Mouse (Mus musculus): ENCODE data around the gene Cul1. TPM values are rescaled to one million over a fixed set of nuclear protein-coding genes. Genes with fewer than 3 reads are reported as not detected.

The Cul1 gene
- 169 and 178 TPM in 2 replicates for polyA plus RNA-seq (2014; fragmentation: Nextera tagmentation; extraction: Ambion mirVana)

- Histone ChIP-seq H3K4me1 (replicated peaks; ENCODE audit: control insufficient read depth, insufficient read depth, low read length) (no peaks in the 10 kb centered on the region), H3K27ac (ENCODE audit: low read depth, low read length) (peak within 1 kb of the TSS; percentile 96), H3K4me2 (replicated peaks; ENCODE audit: low read depth, low read length) (peak within 1 kb of the TSS; percentile 66), H3K4me3 (ENCODE audit: low read depth, low read length) (peak within 1 kb of the TSS; percentile 97), H3K36me3 (ENCODE audit: control insufficient read depth, insufficient read depth, low read length) (no peaks in the 10 kb centered on the region), H3K9me3 (ENCODE audit: control insufficient read depth, low read length) (no peaks in the 10 kb centered on the region), H3K9ac (ENCODE audit: low read depth, low read length) (peak within 1 kb of the TSS; percentile 99), H3K27me3 (ENCODE audit: control insufficient read depth, insufficient read depth, low read length) (no peaks in the 10 kb centered on the region)
- ATAC-seq (ENCODE audit: low FRiP score) = no peak
- 39% methylated on average over 2 of the region's 2 CpGs for WGBS
- DNase-seq (ENCODE audit: low spot score) = no peak
These were observed at the start of gene Cul1 for GRCm38 (mm10) chr6:47453098-47453497. Gene Cul1 (plus strand): TSS chr6:47453398.

- no peaks in the 10 kb centered on the region for H3K4me1 ChIP-seq (replicated peaks; ENCODE audit: control insufficient read depth, insufficient read depth, low read length)
- no peak overlapping the region for H3K27ac ChIP-seq (ENCODE audit: low read depth, low read length)
- 88% methylated on average over 11 of the region's 11 CpGs for WGBS
- no peak overlapping the region for H3K9ac ChIP-seq (ENCODE audit: low read depth, low read length)
- DNase-seq (ENCODE audit: low spot score) = no peak
- ATAC-seq (ENCODE audit: low FRiP score) = no peak
- no peaks in the 10 kb centered on the region for H3K9me3 ChIP-seq (ENCODE audit: control insufficient read depth, low read length)
- H3K4me2 ChIP-seq (replicated peaks; ENCODE audit: low read depth, low read length) = no peak overlapping the region
- no peaks in the 10 kb centered on the region for H3K27me3 ChIP-seq (ENCODE audit: control insufficient read depth, insufficient read depth, low read length)
- no peak overlapping the region for H3K4me3 ChIP-seq (ENCODE audit: low read depth, low read length)
- no peaks in the 10 kb centered on the region for H3K36me3 ChIP-seq (ENCODE audit: control insufficient read depth, insufficient read depth, low read length)
These were observed 48.5 kb upstream of the Cul1 start for GRCm38 (mm10) chr6:47404419-47405382.

GRCm38 (mm10) chr6:47412886-47413606, 40.2 kb upstream of the Cul1 start:
- DNase-seq (ENCODE audit: low spot score) (no peak), ATAC-seq (ENCODE audit: low FRiP score) (no peak)
- no peak overlapping the region for H3K27ac ChIP-seq (ENCODE audit: low read depth, low read length)
- H3K4me2 ChIP-seq (replicated peaks; ENCODE audit: low read depth, low read length) = no peak overlapping the region
- 48% methylated on average over 4 of the region's 4 CpGs for WGBS
- H3K36me3 ChIP-seq (ENCODE audit: control insufficient read depth, insufficient read depth, low read length) = no peaks in the 10 kb centered on the region
- H3K9ac ChIP-seq (ENCODE audit: low read depth, low read length) = no peak overlapping the region
- no peaks in the 10 kb centered on the region for H3K4me1 ChIP-seq (replicated peaks; ENCODE audit: control insufficient read depth, insufficient read depth, low read length)
- no peaks in the 10 kb centered on the region for H3K9me3 ChIP-seq (ENCODE audit: control insufficient read depth, low read length)
- H3K27me3 ChIP-seq (ENCODE audit: control insufficient read depth, insufficient read depth, low read length) = no peaks in the 10 kb centered on the region
- H3K4me3 ChIP-seq (ENCODE audit: low read depth, low read length) = no peak overlapping the region

- Histone ChIP-seq H3K4me2 (replicated peaks; ENCODE audit: low read depth, low read length) (no peak overlapping the region), H3K36me3 (ENCODE audit: control insufficient read depth, insufficient read depth, low read length) (no peaks in the 10 kb centered on the region), H3K4me3 (ENCODE audit: low read depth, low read length) (no peak overlapping the region), H3K27ac (ENCODE audit: low read depth, low read length) (no peak overlapping the region), H3K4me1 (replicated peaks; ENCODE audit: control insufficient read depth, insufficient read depth, low read length) (no peaks in the 10 kb centered on the region), H3K9ac (ENCODE audit: low read depth, low read length) (no peak overlapping the region), H3K27me3 (ENCODE audit: control insufficient read depth, insufficient read depth, low read length) (no peaks in the 10 kb centered on the region), H3K9me3 (ENCODE audit: control insufficient read depth, low read length) (no peaks in the 10 kb centered on the region)
- ATAC-seq (ENCODE audit: low FRiP score) = no peak
- WGBS = 44% methylated on average over 2 of the region's 2 CpGs
- DNase-seq (ENCODE audit: low spot score) = no peak
These were observed 39.5 kb upstream of the Cul1 start for GRCm38 (mm10) chr6:47413656-47414055.

GRCm38 (mm10) chr6:47418691-47419090, 34.5 kb upstream of the Cul1 start:
- 73% methylated on average over 3 of the region's 3 CpGs for WGBS
- Histone ChIP-seq H3K9ac (ENCODE audit: low read depth, low read length) (no peak overlapping the region), H3K27ac (ENCODE audit: low read depth, low read length) (no peak overlapping the region), H3K36me3 (ENCODE audit: control insufficient read depth, insufficient read depth, low read length) (no peaks in the 10 kb centered on the region), H3K4me1 (replicated peaks; ENCODE audit: control insufficient read depth, insufficient read depth, low read length) (no peaks in the 10 kb centered on the region), H3K4me3 (ENCODE audit: low read depth, low read length) (no peak overlapping the region), H3K27me3 (ENCODE audit: control insufficient read depth, insufficient read depth, low read length) (no peaks in the 10 kb centered on the region), H3K9me3 (ENCODE audit: control insufficient read depth, low read length) (no peaks in the 10 kb centered on the region), H3K4me2 (replicated peaks; ENCODE audit: low read depth, low read length) (no peak overlapping the region)
- no peak for DNase-seq (ENCODE audit: low spot score)
- no peak for ATAC-seq (ENCODE audit: low FRiP score)

GRCm38 (mm10) chr6:47420156-47420555, 33.0 kb upstream of the Cul1 start:
- Histone ChIP-seq H3K27ac (ENCODE audit: low read depth, low read length) (no peak overlapping the region), H3K9me3 (ENCODE audit: control insufficient read depth, low read length) (no peaks in the 10 kb centered on the region), H3K4me1 (replicated peaks; ENCODE audit: control insufficient read depth, insufficient read depth, low read length) (no peaks in the 10 kb centered on the region), H3K27me3 (ENCODE audit: control insufficient read depth, insufficient read depth, low read length) (no peaks in the 10 kb centered on the region), H3K4me2 (replicated peaks; ENCODE audit: low read depth, low read length) (no peak overlapping the region), H3K4me3 (ENCODE audit: low read depth, low read length) (no peak overlapping the region), H3K9ac (ENCODE audit: low read depth, low read length) (no peak overlapping the region), H3K36me3 (ENCODE audit: control insufficient read depth, insufficient read depth, low read length) (no peaks in the 10 kb centered on the region)
- ATAC-seq (ENCODE audit: low FRiP score) = no peak
- DNase-seq (ENCODE audit: low spot score) = no peak

GRCm38 (mm10) chr6:47421221-47421620, 32.0 kb upstream of the Cul1 start:
- 98% methylated on average over 1 of the region's 1 CpGs for WGBS
- DNase-seq (ENCODE audit: low spot score) (no peak), ATAC-seq (ENCODE audit: low FRiP score) (no peak)
- no peak overlapping the region for H3K27ac ChIP-seq (ENCODE audit: low read depth, low read length)
- H3K27me3 ChIP-seq (ENCODE audit: control insufficient read depth, insufficient read depth, low read length) = no peaks in the 10 kb centered on the region
- H3K9ac ChIP-seq (ENCODE audit: low read depth, low read length) = no peak overlapping the region
- H3K4me3 ChIP-seq (ENCODE audit: low read depth, low read length) = no peak overlapping the region
- no peak overlapping the region for H3K4me2 ChIP-seq (replicated peaks; ENCODE audit: low read depth, low read length)
- H3K9me3 ChIP-seq (ENCODE audit: control insufficient read depth, low read length) = no peaks in the 10 kb centered on the region
- H3K4me1 ChIP-seq (replicated peaks; ENCODE audit: control insufficient read depth, insufficient read depth, low read length) = no peaks in the 10 kb centered on the region
- no peaks in the 10 kb centered on the region for H3K36me3 ChIP-seq (ENCODE audit: control insufficient read depth, insufficient read depth, low read length)

- no peak overlapping the region for H3K9ac ChIP-seq (ENCODE audit: low read depth, low read length)
- H3K27ac ChIP-seq (ENCODE audit: low read depth, low read length) = no peak overlapping the region
- no peaks in the 10 kb centered on the region for H3K4me1 ChIP-seq (replicated peaks; ENCODE audit: control insufficient read depth, insufficient read depth, low read length)
- H3K4me3 ChIP-seq (ENCODE audit: low read depth, low read length) = no peak overlapping the region
- 71% methylated on average over 1 of the region's 1 CpGs for WGBS
- no peak for DNase-seq (ENCODE audit: low spot score)
- H3K4me2 ChIP-seq (replicated peaks; ENCODE audit: low read depth, low read length) = no peak overlapping the region
- ATAC-seq (ENCODE audit: low FRiP score) = no peak
- H3K36me3 ChIP-seq (ENCODE audit: control insufficient read depth, insufficient read depth, low read length) = no peaks in the 10 kb centered on the region
- H3K27me3 ChIP-seq (ENCODE audit: control insufficient read depth, insufficient read depth, low read length) = no peaks in the 10 kb centered on the region
- no peaks in the 10 kb centered on the region for H3K9me3 ChIP-seq (ENCODE audit: control insufficient read depth, low read length)
These were observed 27.1 kb upstream of the Cul1 start for GRCm38 (mm10) chr6:47426136-47426535.

Measured in hindbrain, embryonic 11.5 days (tissue).